Mouse (Mus musculus) large intestine, adult 2 months (tissue): ENCODE measurements around the gene Naa35. TPM values are rescaled to one million over a fixed set of nuclear protein-coding genes. Genes with fewer than 3 reads are reported as not detected.

Experiments used
- DNase-seq: peaks from one replicate; pipeline ENCODE4 v3.0.0-alpha.2; 2012; ENCODE audit warnings: low read depth, low spot score
- WGBS: fragments of 180-500 bp; shearing (Covaris S2); methylation state at CpG from one replicate; pipeline ENCODE4 v1.1.7; 2018; 5-methylcytosine and 5-hydroxymethylcytosine counted together
- polyA plus RNA-seq: library from polyadenylated mRNA; depleted of rRNA; stranded (reverse); fragments of >200 nt; gene quantifications from 2 replicates; pipeline ENCODE4 v1.2.3, GENCODE M21; 2012

The Naa35 gene
- polyA plus RNA-seq, 1 experiment = 43.7 TPM

- WGBS = 74% methylated on average over 5 of the region's 5 CpGs
- no peak for DNase-seq
Measured at GRCm38 (mm10) chr13:59624903-59625302, 39.8 kb downstream of the Naa35 start.

DNA sequence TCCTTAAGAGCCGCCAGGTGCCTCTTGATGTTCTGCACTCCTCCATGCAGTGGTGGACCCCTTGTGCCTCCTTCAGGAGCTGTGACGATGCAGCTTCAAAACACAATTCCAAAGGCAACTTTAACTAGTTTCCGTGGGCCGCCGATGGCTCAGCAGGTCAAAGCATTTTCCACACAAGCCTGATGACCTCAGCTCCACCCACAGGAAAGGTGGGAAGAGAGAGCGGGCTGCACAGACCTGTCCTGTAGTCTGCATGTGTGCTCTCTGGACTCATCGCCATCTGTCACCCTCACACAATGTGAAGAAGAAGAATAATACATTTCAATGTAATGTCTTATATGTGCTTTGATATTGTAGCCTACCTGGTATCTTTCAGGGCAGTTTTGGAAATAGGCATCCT, 41.7 kb downstream of the Naa35 start:
- no peak for DNase-seq
- 87% methylated on average over 7 of the region's 7 CpGs for WGBS

DNA sequence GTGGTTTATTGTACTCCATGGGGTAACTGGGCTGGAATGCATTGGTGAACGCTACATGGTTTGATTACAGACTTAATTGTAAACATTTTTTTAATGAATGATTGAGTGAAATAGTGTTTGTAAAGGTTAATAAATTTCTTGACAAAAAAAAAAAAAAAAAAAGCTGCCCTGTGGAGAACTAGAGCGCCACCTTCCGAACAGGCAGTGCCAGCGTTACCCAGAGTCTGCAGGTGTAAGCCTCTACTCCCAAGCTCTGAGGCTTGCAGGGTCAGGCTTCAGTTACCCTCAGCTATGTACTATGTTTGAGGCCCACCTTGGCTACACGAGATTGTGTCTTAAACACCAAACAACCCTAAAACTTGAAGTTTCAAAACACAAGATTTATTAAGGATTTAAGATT, 49.6 kb downstream of the Naa35 start:
- no peak for DNase-seq
- WGBS = 50% methylated on average over 5 of the region's 5 CpGs

- no peak for DNase-seq
- WGBS = 91% methylated on average over 7 of the region's 7 CpGs
Measured at GRCm38 (mm10) chr13:59637800-59638199, 52.7 kb downstream of the Naa35 start.

GRCm38 (mm10) chr13:59639368-59640177, 54.5 kb downstream of the Naa35 start:
- no peak for DNase-seq
- WGBS = 87% methylated on average over 16 of the region's 16 CpGs

GRCm38 (mm10) chr13:59640178-59640440, 55.0 kb downstream of the Naa35 start:
- 79% methylated on average over 6 of the region's 6 CpGs for WGBS
- DNase-seq = no peak

GRCm38 (mm10) chr13:59642818-59643217, 57.8 kb downstream of the Naa35 start:
- 88% methylated on average over 2 of the region's 2 CpGs for WGBS
- DNase-seq = no peak

DNA sequence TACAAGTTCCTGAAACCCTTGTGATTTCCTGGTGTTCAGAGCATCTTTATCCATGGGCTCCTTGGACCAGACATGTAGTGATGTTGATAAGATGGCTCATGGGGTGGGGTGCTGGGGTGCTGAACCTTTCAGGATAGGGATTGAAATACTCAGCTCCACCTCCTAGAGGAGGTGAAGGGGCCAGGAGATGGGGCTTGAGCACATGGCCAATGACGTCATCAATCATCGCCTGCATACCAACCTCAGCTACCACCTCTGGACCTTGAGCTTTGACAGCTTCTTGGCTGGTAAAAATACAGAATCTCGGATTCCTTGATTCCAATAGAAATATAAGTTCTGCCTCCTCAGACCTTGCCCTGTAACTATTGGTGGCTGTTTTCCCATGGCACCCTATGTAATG, 60.4 kb downstream of the Naa35 start:
- WGBS = 81% methylated on average over 3 of the region's 3 CpGs
- DNase-seq = no peak

DNA sequence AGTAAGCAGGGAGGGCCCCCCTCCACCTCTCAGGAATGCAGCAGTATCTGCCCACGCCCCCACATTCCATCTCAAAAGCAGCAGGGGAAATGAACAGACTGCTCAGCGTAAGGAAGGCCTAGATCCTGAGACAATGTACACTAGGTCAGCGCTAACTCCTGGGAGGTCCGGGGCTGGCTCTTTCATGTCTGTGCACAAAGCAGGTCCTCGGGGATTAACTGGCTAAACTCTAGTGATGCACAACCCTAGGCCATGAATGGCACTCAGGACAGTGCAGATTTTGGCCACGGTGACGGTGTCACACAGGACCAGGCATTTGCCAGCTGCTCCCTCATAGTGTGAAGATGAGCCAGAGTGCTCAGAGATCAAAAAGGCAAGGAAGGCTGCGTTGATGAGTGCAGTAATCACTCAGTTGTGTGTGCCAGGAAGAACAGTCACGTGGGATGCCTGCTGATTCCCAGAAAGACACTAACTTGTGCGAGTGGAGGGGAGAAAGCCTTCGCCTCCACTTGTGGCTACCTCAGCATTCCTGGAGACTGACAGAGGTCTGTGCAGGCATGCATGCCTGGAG, 61.7 kb downstream of the Naa35 start:
- 63% methylated on average over 11 of the region's 11 CpGs for WGBS
- no peak for DNase-seq

DNA sequence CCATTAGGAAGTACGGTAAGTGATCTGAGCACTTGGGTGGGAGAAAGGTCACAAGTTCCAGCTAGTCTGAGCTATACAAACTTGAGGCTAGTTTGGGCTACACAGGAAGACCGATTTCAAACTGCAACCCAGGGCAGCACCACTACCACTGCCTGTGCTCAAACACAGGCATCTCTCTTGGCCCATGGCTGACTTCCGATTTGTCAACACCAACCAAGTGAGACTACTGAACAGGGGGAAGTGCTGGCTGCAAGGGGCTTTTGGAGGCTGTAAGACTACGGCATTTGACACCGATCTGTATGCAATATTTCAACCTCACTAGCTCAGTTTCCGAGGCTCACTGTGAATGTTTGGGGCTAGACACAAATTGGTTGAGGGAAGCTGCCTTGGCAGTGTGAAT, 62.4 kb downstream of the Naa35 start:
- 91% methylated on average over 6 of the region's 6 CpGs for WGBS
- DNase-seq = no peak

DNA sequence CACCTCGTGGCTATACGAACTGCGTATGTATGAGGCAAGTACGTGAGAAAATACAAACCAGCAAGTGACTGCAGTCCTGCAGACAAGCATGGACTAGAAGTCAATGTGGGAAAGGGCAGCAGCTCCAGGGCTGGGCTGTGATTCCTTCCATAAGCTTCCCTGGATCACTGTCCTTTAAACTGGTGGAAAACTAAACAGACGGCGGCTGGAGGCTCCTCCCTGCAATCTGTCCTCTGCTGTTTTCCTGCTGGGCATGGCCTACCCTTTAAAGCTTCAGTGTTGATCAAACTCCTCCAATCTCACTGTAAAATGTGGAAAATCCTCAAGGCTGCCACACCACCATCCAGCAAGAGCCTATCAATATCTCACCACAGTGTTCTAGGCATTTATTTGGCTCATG, 63.5 kb downstream of the Naa35 start:
- no peak for DNase-seq
- WGBS = 74% methylated on average over 6 of the region's 6 CpGs

- WGBS = 49% methylated on average over 5 of the region's 5 CpGs
- no peak for DNase-seq
Measured at GRCm38 (mm10) chr13:59649781-59650180, 64.7 kb downstream of the Naa35 start.

DNA sequence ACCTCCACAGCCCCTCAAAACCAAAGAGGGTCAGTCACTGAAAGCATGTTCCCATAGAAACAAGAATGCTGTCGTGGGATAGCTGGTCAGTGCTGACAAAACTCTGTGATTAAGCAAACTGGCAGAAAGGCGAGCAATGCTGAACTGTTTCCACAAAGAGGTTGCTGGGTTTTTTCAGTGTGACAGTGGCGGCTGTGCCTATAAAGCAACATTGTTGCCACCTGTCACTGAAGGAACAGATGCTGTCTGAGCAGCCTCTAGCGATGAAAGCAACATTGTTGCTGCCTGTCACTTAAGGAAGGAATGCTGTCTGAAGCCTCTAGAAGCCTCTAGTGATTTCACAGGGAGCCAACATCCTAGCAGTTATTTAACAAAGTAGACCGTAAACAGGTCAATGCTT, 67.6 kb downstream of the Naa35 start:
- 46% methylated on average over 5 of the region's 5 CpGs for WGBS

GRCm38 (mm10) chr13:59653136-59653535, 68.1 kb downstream of the Naa35 start:
- 71% methylated on average over 3 of the region's 3 CpGs for WGBS
- DNase-seq = no peak

More for the DNA sequence above, 67.6 kb downstream of the Naa35 start:
- DNase-seq = no peak

- 29% methylated on average over 5 of the region's 5 CpGs for WGBS
- DNase-seq = no peak
Measured at GRCm38 (mm10) chr13:59654465-59654864, 69.4 kb downstream of the Naa35 start.

DNA sequence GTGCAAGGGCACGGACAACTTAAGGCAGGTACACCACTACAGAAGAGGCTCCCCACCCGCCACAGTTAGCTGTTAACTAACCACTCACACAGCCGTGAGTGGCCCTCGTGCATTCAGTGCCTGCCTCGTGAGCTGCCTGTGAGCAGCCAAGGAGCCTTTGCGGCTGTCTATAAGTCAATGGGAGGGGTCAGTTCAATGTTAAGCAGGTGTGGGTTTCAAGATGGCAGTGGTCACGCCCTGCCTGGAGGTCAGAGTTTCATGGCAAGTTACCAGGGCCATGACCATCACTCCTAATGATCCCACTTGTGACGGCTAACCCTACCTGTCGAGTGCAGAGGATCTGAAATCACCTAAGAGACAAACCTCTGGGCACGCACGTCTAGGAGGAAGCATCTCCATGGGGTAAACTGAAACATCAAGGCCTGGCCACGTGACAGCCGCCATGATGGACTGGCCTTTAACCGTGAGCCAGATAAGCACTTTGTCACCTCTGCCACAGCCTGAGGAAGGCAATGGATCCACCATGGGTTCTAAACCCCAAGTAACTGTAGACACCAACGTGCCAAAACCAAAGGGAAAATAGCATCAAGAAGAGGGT, 70.8 kb downstream of the Naa35 start:
- 60% methylated on average over 15 of the region's 15 CpGs for WGBS
- no peak for DNase-seq

GRCm38 (mm10) chr13:59656316-59656832, 71.3 kb downstream of the Naa35 start:
- no peak for DNase-seq
- 23% methylated on average over 10 of the region's 10 CpGs for WGBS

GRCm38 (mm10) chr13:59656975-59657388, 71.9 kb downstream of the Naa35 start:
- 50% methylated on average over 4 of the region's 4 CpGs for WGBS

GRCm38 (mm10) chr13:59657781-59658180, 72.7 kb downstream of the Naa35 start:
- 59% methylated on average over 5 of the region's 5 CpGs for WGBS
- no peak for DNase-seq

More at GRCm38 (mm10) chr13:59656975-59657388, 71.9 kb downstream of the Naa35 start:
- no peak for DNase-seq

DNA sequence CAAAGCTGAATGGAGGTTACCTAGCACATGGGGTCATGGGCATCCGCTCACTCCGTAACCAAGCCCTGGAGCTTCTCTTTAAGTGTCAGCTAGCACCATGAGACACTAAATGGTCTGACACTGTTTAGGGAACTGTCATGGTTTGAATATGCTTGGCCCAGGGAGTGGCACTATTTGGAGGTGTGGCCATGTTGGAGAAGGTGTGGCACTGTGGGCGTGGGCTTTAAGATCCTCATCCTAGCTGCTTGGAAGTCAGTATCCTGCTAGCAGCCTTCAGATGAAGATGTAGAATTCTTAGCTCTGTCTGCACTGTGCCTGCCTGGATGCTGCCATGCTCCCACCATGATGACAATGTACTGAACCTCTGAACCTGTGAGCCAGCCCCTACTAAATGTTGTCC, 75.3 kb downstream of the Naa35 start:
- WGBS = 86% methylated on average over 3 of the region's 3 CpGs
- no peak for DNase-seq

DNA sequence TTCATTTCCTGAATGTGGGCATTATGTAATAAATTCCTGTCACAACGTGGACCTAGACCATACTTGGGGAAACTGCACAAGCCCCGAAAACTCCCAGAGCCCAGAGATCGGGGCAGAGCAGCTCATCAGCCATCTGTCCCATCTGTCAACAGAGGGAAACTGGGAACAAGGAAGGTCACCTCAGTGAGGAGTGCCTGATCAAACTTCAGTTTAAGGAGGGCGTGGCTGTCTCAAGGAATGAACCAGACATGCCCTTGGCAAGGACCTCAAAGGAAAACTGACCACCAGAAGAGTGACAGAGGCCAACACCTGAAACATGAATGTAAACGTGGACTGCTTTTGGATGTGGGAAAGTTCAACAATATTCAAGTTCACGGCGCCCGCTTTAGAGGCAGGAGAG, 76.3 kb downstream of the Naa35 start:
- WGBS = 29% methylated on average over 8 of the region's 8 CpGs
- no peak for DNase-seq
